Mouse (Mus musculus): Measurements from ENCODE around the gene Sftpd. TPM values are rescaled to one million over a fixed set of nuclear protein-coding genes. Genes with fewer than 3 reads are reported as not detected.

The Sftpd gene
- total RNA-seq, 2 experiments from 2014 or later: not detected

Other genes with a start within 250 kb of the Sftpd start
- 10 to 100 TPM; 28.1 to 30.4 TPM for gene Tspan14, start 218.3 kb downstream of the Sftpd start, total RNA-seq (2021)
- gene Fam213a, start 171.4 kb downstream of the Sftpd start, total RNA-seq (2021): 10 to 100 TPM; 16.1 to 32.2 TPM
- gene Dydc2, start 115.9 kb downstream of the Sftpd start, total RNA-seq (2021): not detected
- not detected for gene Dydc1, start 112.2 kb downstream of the Sftpd start, total RNA-seq (2021)
- not detected for gene Mat1a, start 80.1 kb downstream of the Sftpd start, total RNA-seq (2021)
- under 1 TPM in 1 of 2 experiments, not detected in 1; 0.34 TPM for gene Sftpa1, start 53.4 kb downstream of the Sftpd start, total RNA-seq (2021)
- gene Mbl1, start 33.7 kb downstream of the Sftpd start, total RNA-seq (2021): not detected
- not detected for gene Gm2832, start 93.7 kb upstream of the Sftpd start, total RNA-seq (2021)
- gene Gm5798, start 163.5 kb upstream of the Sftpd start, total RNA-seq (2021): not detected
- gene Gm7945, start 201.2 kb upstream of the Sftpd start, total RNA-seq (2021): not detected
- not detected for gene Gm6482, start 223.1 kb upstream of the Sftpd start, total RNA-seq (2021)

Data from heart, postnatal 10 days (tissue).